Mouse (Mus musculus): ENCODE data around the gene 0610010F05Rik.

GRCm38 (mm10) chr11:23633879-23634215, 408 bp upstream of the 0610010F05Rik start:
- no peak for TF ChIP-seq CTCF (IDR thresholded peaks at IDR 0.05; ENCODE audit: control insufficient read depth, insufficient read depth, insufficient replicate concordance, low read depth, low read length)
- TF ChIP-seq POLR2A (IDR thresholded peaks at IDR 0.05; ENCODE audit: control insufficient read depth, low read depth, low read length): no peak

All from testis, adult 2 months (tissue).